Comparison of ENCODE assay signal across 8 mouse cellular contexts in the genomic region with DNA sequence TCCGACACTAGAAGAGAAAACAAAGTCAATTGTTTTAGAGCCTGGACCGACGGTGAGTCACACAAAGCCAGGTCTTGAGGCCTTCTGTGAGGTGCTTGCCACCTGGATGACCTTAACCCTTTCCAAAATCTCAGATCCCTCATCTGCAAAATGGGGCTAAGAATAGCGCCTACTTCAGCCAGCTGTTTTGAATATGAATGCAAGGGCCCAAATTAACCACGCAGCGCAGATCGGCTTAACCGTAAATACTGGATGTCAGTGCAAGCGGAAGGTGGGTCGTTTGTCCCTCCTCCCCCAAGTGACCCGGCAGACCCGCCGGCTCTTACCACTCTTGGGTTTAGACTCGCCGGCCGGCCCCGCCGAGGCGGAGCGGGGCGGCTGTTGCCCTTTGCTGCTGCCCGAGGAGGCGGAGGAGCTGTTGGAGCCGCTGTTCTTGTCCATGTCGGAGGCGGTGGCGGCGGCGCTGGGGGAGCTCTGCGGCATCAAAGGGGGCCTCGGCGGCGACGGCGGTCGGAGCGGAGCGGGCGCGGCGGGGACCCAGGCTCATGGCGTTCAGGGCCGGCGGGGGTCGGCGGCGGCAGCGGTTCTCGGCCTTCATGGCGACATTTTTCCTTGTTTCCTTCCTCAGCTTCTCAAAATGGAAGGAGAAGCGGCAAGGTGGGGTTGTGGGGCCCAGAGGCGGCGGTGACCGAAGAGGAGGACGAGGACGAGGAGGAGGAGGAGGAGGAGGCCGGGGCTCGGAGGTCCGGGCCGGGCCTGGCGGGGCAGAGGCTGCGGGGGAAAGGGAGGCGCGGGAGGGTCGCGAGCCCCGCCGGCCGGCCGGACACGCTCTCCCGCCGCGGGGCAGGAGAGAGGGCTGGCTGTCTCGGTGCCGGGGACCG. TPM values are rescaled to one million over a fixed set of nuclear protein-coding genes. Genes with fewer than 3 reads are reported as not detected.
DNase-seq lines count a peak whose midpoint lies in the region; ATAC-seq and TF ChIP-seq lines count a peak whose summit lies in the region.

No protein-coding gene starts in this region.

- ATAC-seq in intestine, embryonic 15.5 days, result peak; percentile 73
- ATAC-seq in liver, embryonic 16.5 days (ENCODE audit: low read depth), result peak; percentile 55
- ATAC-seq in stomach, postnatal 0 days (ENCODE audit: low FRiP score, low TSS enrichment), result peak; percentile 8; the same call in 1 of the 2 replicates

- peak overlapping the region; percentile 70 for H3K27ac ChIP-seq in intestine, embryonic 15.5 days
- H3K27ac ChIP-seq in liver, embryonic 16.5 days (ENCODE audit: low read length), result peak overlapping the region; percentile 89
- peak overlapping the region; percentile 92 for H3K27ac ChIP-seq in stomach, postnatal 0 days (replicated peaks)

- no peak for TF ChIP-seq EP300 in stomach, postnatal 0 days (optimal IDR thresholded peaks at IDR 0.05)

- no peaks in the 10 kb centered on the region for H3K27me3 ChIP-seq in intestine, embryonic 15.5 days (replicated peaks)
- H3K27me3 ChIP-seq in liver, embryonic 16.5 days (ENCODE audit: control insufficient read depth, insufficient read depth, low read depth, low read length), result no peaks in the 10 kb centered on the region
- H3K27me3 ChIP-seq in stomach, postnatal 0 days (ENCODE audit: control insufficient read depth, insufficient read depth, low read length), result no peaks in the 10 kb centered on the region

- DNase-seq in thymus, adult 18-20 months, result peak; percentile 37 to 46
- no peak for DNase-seq in thymus, postnatal 25 days
- DNase-seq in cerebellum, postnatal 10 days, result peak; percentile 62 to 71
- peak; percentile 14 to 19 for DNase-seq in gastrocnemius, adult 8-10 months (ENCODE audit: low spot score in 2 of 2)
- DNase-seq in neural tube, embryonic 10.5 days (ENCODE audit: extremely low spot score, low spot score), result peak; percentile 72
- DNase-seq in stomach, postnatal 0 days (ENCODE audit: low spot score), result peak; percentile 53

- no peaks in the 10 kb centered on the region for H3K36me3 ChIP-seq in intestine, embryonic 15.5 days
- 0 out of 2 replicates have a peak, but pooled peaks cover 3% of the 10 kb centered on the region for H3K36me3 ChIP-seq in liver, embryonic 16.5 days (ENCODE audit: control insufficient read depth, insufficient read depth)
- H3K36me3 ChIP-seq in stomach, postnatal 0 days (ENCODE audit: control insufficient read depth, insufficient read depth, low read length), result no peaks in the 10 kb centered on the region

- no peaks in the 10 kb centered on the region for H3K9me3 ChIP-seq in intestine, embryonic 15.5 days
- no peaks in the 10 kb centered on the region for H3K9me3 ChIP-seq in liver, embryonic 16.5 days (replicated peaks; ENCODE audit: control insufficient read depth, low read length)
- H3K9me3 ChIP-seq in stomach, postnatal 0 days (ENCODE audit: control insufficient read depth, low read length), result no peaks in the 10 kb centered on the region

- WGBS in intestine, embryonic 15.5 days, result under 1% methylated on average over 73 of the region's 77 CpGs
- WGBS in liver, embryonic 16.5 days (ENCODE audit: insufficient replicate concordance), result under 1% methylated on average over 76 of the region's 77 CpGs
- WGBS in stomach, postnatal 0 days, result under 1% methylated on average over 63 of the region's 77 CpGs

- H3K4me2 ChIP-seq in intestine, embryonic 15.5 days (replicated peaks), result peak overlapping the region; percentile 65
- H3K4me2 ChIP-seq in liver, embryonic 16.5 days (ENCODE audit: low read depth, low read length), result peak overlapping the region; percentile 74
- H3K4me2 ChIP-seq in stomach, postnatal 0 days (replicated peaks; ENCODE audit: low read depth), result peak overlapping the region; percentile 74

- peak overlapping the region; percentile 96 for H3K9ac ChIP-seq in intestine, embryonic 15.5 days
- H3K9ac ChIP-seq in liver, embryonic 16.5 days (ENCODE audit: low read depth, low read length), result peak overlapping the region; percentile 98
- H3K9ac ChIP-seq in stomach, postnatal 0 days (ENCODE audit: low read length), result peak overlapping the region; percentile 99

- H3K4me3 ChIP-seq in intestine, embryonic 15.5 days (replicated peaks), result peak overlapping the region; percentile 94
- peak overlapping the region; percentile 96 for H3K4me3 ChIP-seq in liver, embryonic 16.5 days (ENCODE audit: low read depth, low read length)
- peak overlapping the region; percentile 99 for H3K4me3 ChIP-seq in stomach, postnatal 0 days (ENCODE audit: low read depth, low read length)

- TF ChIP-seq CTCF in stomach, postnatal 0 days (IDR thresholded peaks at IDR 0.05; ENCODE audit: low read depth), result 0 out of 2 replicates have a peak, but pooled peaks have one; percentile 3

- H3K4me1 ChIP-seq in intestine, embryonic 15.5 days (replicated peaks), result peaks cover 35% of the 10 kb centered on the region
- peaks cover 50% of the 10 kb centered on the region for H3K4me1 ChIP-seq in liver, embryonic 16.5 days (ENCODE audit: control insufficient read depth, low read depth, low read length)
- peaks cover 7% of the 10 kb centered on the region; the same call in 1 of the 2 replicates for H3K4me1 ChIP-seq in stomach, postnatal 0 days (replicated peaks; ENCODE audit: control insufficient read depth, insufficient read depth)

RNA-seq across cellular contexts. Expression of gene Rnf10, which starts 0.5 kb away (rescaled TPM):
- 100 to 1,000 TPM; 304 to 367 (median 342) TPM for total RNA-seq in gastrocnemius, adult 8-10 months (2022)
- 119 and 120 TPM in 2 replicates for polyA plus RNA-seq in intestine, embryonic 15.5 days (2015; fragmentation: Nextera tagmentation; extraction: Ambion mirVana)
- 111 and 137 TPM in 2 replicates for polyA plus RNA-seq in liver, embryonic 16.5 days (2015; fragmentation: Nextera tagmentation; extraction: Ambion mirVana)
- 84.0 and 93.0 TPM in 2 replicates for polyA plus RNA-seq in stomach, postnatal 0 days (2015; fragmentation: Nextera tagmentation; extraction: Ambion mirVana)

RNA-seq across cellular contexts. Expression of gene Coq5, which starts 7.3 kb away (rescaled TPM):
- total RNA-seq in gastrocnemius, adult 8-10 months (2022), result 10 to 100 TPM; 73.1 to 89.5 (median 82.1) TPM
- 62.1 and 65.1 TPM in 2 replicates for polyA plus RNA-seq in intestine, embryonic 15.5 days (2015; fragmentation: Nextera tagmentation; extraction: Ambion mirVana)
- polyA plus RNA-seq in liver, embryonic 16.5 days (2015; fragmentation: Nextera tagmentation; extraction: Ambion mirVana), result 25.2 and 26.7 TPM in 2 replicates
- 32.6 and 32.9 TPM in 2 replicates for polyA plus RNA-seq in stomach, postnatal 0 days (2015; fragmentation: Nextera tagmentation; extraction: Ambion mirVana)

RNA-seq across cellular contexts. Expression of gene Dynll1, which starts 28.6 kb away (rescaled TPM):
- total RNA-seq in gastrocnemius, adult 8-10 months (2022), result 10 to 100 TPM; 37.7 to 68.0 (median 49.9) TPM
- polyA plus RNA-seq in intestine, embryonic 15.5 days (2015; fragmentation: Nextera tagmentation; extraction: Ambion mirVana), result 1,297 TPM in 2 replicates
- polyA plus RNA-seq in liver, embryonic 16.5 days (2015; fragmentation: Nextera tagmentation; extraction: Ambion mirVana), result 470 and 491 TPM in 2 replicates
- polyA plus RNA-seq in stomach, postnatal 0 days (2015; fragmentation: Nextera tagmentation; extraction: Ambion mirVana), result 1,661 and 1,792 TPM in 2 replicates

RNA-seq across cellular contexts. Expression of gene Pop5, which starts 36.5 kb away (rescaled TPM):
- 10 to 100 TPM; 27.3 to 40.7 (median 38.0) TPM for total RNA-seq in gastrocnemius, adult 8-10 months (2022)
- polyA plus RNA-seq in intestine, embryonic 15.5 days (2015; fragmentation: Nextera tagmentation; extraction: Ambion mirVana), result 126 and 128 TPM in 2 replicates
- polyA plus RNA-seq in liver, embryonic 16.5 days (2015; fragmentation: Nextera tagmentation; extraction: Ambion mirVana), result 68.1 and 74.8 TPM in 2 replicates
- polyA plus RNA-seq in stomach, postnatal 0 days (2015; fragmentation: Nextera tagmentation; extraction: Ambion mirVana), result 83.9 and 85.3 TPM in 2 replicates

RNA-seq across cellular contexts. Expression of gene Srsf9, which starts 54.8 kb away (rescaled TPM):
- total RNA-seq in gastrocnemius, adult 8-10 months (2022), result 10 to 100 TPM in 3 of 4 experiments, 1 to 10 TPM in 1; 8.6 to 13.1 (median 11.5) TPM
- polyA plus RNA-seq in intestine, embryonic 15.5 days (2015; fragmentation: Nextera tagmentation; extraction: Ambion mirVana), result 217 and 220 TPM in 2 replicates
- 59.2 and 64.0 TPM in 2 replicates for polyA plus RNA-seq in liver, embryonic 16.5 days (2015; fragmentation: Nextera tagmentation; extraction: Ambion mirVana)
- 121 and 129 TPM in 2 replicates for polyA plus RNA-seq in stomach, postnatal 0 days (2015; fragmentation: Nextera tagmentation; extraction: Ambion mirVana)

Comparison
In these comparisons a context has a peak if more than half of its experiments do, and no peak if none do; other contexts are left out.
1. ATAC-seq: peak in every context shown above with its lines; median percentile 73 in intestine, embryonic 15.5 days; 55 in liver, embryonic 16.5 days; 8 in stomach, postnatal 0 days.